Mouse (Mus musculus) retina, adult 2 months (tissue): ENCODE measurements around the gene St5.

ENCODE experiments used
- DNase-seq: peaks from one replicate; pipeline ENCODE4 v3.0.0-alpha.2; 2012; ENCODE audit warnings: low read depth, low spot score

St5 gene

DNA sequence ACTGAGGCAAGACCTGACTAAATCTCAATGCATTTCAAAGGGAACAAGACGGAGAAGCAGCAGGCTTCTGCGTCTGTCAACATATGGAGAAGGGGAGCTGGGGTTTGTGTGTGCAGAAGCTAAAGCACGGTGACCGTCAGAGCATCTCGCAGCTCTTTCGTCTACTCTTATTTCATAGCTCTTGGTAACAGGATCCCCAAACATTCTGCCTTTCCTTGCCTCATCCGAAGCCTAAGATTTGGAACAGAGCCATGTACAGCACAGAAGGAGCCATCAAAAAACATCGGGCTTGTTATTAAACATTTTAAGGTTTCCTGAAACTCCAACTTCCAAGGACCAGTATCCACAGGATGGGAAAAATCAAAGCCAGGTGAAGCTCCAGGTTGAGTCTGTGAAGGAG, 62.3 kb downstream of the St5 start:
- no peak for DNase-seq

DNA sequence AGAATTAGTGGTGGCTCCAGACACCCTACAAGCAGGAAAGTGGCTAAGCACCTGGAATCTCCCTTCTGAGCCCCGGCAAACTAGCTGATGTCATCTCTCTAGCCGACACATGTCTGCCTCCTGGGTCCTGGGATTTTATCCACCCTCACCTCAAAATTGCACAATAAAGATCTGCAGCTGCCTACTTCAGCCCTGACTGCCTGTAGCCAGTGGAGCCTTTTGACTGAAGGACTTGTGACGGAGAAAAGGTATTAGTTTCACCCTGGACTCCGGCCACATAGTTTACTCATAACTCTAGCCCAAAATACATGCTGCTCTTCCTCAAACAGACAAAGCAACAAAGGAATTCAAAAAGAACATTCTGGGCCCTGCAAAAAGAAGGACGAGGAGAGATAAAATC, 66.0 kb downstream of the St5 start:
- no peak for DNase-seq

DNA sequence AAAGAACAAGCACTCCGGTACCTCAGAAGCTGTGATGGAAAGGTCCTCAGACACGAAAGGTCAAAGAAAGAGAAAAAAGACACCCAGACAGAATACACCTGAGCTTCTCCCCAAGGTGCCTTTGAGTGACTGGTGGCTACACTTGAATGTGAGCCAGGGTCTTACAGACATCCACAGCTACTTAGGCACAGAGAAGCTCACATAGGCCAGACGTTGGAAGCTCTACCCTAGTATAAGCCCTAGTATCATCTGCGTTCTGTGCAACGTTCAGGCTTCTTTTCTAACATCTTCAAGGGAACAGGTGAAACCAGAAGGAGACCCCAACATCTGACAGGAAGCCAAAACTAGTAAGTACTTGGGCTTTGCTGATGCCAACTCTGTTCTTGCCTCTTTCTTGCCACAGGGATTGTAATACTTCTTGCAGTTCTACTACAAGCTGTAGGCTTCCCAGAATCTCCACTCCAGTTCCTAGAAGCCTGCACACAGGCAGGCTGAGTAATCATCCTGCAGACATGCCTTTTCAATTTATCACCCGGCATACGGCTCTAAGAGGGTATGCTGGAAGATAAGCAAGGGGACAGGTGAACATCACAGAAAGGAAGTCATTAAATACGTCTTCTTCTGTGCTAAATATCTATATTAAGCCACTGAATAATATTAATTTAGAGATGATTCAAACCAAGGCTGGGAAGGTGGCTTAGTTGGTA, 67.2 kb downstream of the St5 start:
- no peak for DNase-seq

DNA sequence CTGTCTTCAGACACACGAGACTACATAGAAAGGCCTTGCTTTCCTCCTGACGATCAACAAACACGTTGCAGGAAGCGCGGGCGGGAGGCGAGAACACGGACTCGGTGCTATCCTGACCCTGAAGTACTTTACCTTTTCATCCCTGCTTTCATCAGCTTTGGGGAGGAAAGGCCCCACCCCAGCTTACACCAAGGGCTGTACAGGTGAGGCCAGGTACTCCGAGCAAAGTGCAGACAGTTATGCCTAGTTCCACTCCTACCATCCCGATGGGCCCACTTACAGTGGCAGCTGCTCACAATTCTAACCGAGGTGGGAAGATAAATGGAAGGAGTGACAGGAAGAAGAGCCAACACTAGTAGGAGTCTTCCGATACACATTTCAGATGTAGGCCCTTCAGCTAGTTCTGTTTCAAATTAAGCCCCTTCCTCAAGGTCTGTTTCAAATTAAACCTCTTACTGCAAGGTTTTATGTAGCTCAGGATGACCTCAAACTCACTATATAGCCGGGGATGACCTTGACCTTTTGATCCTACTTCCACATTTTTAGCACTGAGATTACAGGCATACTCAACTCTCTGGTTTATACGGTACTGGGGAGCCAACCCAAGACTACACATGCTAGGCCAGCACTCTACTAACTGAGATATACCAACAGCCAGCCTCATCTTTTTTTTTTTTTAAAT, 69.9 kb downstream of the St5 start:
- no peak for DNase-seq

DNA sequence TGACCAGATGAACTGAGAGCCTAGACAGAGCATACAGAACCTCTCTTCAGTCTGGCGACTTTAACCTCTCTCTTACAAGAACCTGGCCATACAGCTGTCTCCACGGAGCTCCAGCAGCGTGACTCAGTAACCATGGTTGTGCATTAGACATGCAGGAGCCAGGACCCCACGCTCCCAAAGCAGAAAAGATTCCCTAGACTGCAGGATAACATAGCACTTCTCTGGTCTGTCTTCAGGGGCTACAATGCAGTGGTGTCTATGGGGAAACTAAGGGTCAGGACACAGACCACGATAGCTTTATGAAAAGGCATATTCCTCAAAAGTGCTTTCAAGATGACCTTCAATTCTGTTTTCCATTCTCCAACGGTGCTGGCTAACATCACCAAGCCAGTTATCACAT, 72.1 kb downstream of the St5 start:
- DNase-seq: no peak

DNA sequence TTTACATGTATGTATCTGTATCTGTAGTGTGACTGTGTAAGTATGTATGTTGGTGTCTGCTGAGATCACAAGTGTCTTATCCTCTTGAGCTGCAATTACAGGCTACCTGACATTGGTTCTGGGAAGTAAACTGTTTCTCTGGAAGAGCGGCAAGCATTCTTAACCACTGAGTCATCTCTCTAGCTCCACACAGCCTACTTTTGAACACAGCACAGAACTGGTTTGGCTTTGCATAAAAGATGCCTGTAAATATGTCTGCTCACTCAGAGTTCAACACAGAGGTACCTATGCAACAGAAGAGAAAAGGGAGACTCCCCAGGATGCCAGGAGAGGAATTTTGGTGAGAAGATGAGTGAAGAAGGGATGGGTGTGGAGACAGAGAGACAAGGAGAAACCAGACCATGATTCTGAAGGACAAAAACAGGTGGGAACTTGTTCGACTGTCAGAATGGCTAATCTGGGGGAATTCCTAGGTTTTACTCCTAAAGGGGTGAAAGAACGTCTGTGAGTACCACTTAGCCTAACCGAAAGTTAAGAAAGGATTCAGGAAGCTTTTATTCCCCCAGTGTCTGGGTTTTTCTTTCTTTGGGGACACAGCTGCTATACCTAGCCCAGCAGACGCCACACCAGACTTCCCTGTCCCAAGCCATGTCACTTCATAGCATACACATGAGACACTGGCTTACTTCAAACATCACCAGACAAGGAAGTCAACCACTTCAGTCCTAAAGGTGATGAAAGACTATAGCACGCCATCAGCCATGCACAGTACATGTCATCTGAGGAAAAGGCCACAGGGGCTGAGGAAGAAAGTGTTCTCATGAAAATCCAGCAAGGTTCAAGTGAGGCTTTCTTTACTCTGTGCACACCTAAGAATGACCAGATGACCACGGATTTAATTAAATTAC, 73.3 kb downstream of the St5 start:
- DNase-seq: no peak

DNA sequence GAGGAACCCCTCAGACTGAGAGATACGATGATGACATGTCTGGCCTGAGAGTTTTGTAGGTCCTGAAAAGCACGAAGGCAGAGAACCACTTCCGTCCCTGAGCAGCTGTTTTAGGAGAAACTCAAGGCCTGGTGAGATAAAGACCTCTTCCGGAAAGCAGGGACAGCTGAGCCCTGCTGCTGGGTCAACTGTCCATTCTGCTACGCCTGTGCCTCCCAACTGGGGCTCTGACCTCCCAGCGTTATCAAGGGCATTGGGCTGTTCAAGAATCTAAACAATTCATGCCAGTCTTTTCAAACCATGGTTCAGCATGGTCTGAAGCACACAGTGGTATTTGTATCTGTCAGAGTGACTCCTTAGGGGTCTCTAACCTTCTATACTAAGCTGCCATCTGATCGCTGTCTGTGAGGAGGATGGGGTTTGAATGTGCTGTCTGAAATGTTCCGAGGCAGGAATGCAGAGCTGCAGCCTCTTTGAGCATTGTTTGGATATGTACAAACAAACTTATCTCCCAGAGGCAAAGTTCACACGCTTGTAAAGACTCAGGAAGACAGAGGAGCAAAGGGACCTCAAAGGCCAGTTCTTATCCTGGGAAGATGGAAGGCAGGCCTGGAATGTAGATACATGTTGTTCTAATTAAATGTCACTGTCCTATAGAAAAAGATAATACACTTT, 74.3 kb downstream of the St5 start:
- DNase-seq: no peak

DNA sequence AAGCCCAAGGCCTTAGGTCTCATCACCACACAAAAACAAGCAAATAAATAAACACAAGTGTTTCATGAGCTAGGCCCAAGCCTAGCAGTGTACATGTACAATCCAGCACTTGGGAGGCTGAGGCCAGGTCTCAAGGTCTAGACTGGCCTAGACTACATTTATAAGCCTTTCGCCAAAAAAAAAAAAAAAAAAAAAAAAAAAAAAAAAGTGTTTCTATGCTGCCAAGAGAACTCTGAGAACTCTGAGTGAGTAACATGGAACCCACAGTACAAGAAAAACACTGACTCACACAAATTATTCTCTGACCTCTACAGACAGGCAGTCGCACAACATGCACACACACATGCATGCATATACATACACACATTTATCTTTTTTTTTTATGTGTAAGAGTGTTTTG, 75.6 kb downstream of the St5 start:
- no peak for DNase-seq

DNA sequence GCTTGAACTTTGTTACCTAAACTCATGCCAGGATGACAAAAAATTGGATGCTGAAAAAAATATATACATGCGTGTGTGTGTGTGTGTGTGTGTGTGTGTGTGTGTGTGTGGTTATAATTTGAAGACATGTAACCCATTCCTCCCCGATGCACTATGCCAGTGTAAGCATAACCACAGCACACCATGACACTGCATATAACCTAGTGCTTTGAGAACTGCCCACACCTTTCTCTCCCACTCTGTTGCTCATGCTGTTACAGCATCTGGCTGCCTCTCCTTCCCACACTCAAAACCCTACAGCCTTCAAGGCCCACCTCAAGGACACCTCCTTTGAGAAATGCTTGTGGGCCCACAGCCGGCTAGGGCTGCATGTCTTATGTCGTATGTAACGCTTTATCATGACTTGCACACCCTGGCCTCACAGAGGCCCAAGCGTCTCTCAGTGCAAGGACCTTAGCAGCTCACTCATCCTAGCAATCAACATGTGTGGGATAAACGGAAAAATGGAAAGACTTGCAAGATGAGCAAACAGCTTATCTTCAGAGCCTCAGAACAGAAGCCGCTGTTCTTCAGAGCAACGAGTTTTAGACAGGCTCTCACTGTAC, 81.1 kb downstream of the St5 start:
- DNase-seq: no peak

DNA sequence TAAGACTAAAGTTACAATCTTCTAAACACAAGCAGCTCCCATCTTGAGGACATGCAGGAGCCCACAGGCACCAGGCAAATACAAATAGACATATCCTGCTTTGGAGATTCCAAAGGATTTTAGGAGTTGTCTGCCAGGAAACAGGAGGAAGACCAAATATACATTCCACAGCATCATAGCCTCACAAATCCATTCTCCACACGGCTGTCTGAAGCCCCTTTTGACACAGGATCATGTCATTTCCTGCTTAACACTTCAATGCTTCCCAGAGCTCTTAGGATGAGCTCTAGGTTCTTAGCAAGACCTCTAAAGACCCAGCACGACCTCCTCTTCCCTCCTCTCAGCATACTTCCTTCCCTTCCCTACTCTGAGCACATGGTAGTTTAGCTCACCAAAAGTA, 82.4 kb downstream of the St5 start:
- no peak for DNase-seq

DNA sequence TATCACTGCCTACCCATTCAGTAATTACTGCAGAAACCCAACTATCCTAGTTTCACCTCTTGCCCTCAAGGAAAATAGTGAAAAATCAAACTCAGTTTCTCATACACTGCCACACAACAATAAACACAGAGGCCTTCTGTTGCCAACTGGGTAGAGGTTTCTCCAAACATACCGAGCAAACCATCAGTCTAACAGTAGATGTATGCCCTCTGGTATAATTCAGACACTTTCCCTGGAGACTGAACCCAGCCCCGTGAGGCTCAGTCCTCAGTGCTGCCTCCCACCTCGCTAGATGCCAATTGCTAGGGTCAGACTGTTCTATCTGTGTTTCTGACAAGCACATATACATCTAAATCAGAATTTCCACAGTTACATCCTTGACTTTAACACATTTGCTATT, 83.1 kb downstream of the St5 start:
- no peak for DNase-seq

DNA sequence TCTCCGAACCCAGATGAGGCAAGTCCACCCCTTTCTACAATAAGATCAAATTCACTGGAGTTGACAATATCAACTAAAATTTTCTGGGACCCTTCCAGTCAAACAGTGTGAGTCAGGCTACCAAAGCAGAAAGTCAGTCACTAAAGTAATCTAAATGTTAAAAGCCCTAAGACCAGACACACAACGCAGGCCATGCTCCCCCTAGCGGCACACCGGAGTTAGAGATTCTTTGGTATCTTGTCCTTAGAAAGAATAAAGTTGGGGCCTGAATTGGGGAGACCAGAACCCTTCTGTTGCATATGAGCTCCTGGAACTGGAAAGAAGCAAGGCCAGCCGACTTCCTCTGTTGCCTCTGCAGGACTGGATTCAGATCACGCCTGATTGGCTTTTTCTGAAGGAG, 84.7 kb downstream of the St5 start:
- peak; percentile 11 for DNase-seq

DNA sequence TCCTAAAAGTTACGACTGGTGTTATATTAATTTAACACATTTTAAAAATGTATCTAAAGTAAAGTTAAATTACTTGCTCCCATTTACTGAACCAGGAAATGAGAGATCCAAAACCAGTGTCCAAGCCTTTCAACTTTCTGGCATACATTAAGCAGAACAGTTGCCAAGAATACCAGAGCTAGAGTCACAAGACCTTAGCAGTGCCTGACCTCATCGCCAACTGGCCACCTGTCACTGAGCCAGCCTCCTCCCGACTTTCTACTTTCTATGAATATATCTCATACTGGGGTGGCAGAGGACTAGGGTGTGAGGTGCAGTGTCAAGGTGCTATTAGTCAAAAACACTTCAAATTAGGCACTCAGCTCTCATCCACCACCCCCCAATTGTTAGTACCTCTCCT, 85.6 kb downstream of the St5 start:
- DNase-seq: no peak

DNA sequence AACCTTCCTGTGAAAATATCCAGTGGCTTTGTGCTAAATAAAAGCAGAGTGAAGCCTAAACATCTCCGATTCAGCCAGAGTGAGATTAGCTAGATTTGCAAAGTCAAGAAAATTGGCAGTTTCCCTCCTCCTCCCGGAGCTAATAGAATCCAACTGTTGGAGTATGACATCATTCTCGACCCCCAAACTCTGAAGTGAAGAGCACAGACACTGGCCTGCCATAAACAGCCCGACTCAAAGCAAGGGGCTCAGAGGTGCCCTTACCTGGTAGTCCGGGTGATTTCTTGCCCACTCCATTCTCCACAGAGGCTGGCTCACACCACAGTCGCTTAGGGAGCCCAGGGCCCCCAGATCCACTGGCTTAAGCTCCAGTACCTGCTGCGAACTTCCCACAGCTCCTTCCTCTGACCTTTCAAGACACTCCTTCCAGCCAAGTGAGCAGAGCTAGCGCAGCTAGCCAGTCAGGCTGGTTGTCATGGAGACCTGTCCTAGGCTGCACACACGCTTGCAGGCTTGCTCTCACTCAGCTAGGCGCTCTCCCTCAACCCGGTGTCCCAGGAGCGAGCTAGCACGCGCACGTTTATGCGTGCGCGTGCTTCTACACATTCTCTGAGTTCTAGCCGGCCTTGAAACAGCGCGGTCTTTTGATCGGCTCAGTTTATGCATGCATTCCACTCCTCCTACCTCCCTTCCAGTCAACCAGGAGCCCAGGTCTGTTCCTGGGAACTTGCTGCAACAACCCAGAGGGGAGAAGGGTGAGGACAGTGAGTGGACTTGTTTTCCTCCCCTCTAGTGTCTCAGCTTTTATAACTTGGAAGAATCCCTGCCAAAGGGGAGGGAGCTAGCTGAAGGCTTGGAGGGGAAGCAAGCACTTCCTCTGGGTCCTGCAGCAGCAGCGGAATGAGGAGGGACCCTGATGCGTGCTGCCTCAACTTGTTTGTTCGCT, 87.1 kb downstream of the St5 start:
- DNase-seq: peak; percentile 38

DNA sequence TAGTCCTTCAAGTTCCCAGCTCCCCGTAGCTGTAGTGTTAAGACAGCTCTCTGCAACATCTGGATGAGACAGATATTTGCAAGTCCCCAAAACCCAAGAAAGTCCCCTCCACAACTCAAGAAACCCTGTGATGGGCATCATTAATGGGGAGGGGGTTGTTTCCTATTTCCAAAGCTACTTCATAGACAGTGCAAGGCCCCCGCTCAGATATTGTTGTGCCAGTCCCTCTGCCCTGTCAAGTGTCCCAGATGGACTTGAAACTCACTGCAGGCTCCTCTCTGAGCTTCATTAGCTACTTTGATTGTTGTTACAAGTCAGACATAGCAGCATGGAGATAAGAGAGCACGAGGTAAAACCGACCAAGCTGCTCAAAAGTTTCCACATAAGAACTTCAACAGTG, 87.8 kb downstream of the St5 start:
- DNase-seq: no peak

DNA sequence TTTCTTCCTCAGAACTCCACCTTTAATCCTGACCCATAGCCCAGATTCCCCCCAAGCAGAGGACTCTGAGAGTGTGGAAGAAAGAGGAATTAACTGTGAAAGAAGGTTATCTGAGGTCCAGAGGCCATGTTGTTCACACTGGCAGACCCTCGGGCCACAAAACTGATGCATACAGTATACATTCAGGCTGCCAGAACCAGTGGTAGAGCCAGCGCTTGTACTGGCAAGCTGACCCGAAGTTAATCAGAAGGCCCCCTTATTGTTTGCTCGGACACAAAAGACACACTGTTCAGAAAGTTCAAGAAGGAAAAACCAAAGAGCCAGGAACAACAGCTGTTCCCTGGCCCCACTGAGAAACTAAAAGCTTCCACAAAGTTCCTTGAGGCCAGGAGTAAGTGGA, 88.5 kb downstream of the St5 start:
- no peak for DNase-seq

DNA sequence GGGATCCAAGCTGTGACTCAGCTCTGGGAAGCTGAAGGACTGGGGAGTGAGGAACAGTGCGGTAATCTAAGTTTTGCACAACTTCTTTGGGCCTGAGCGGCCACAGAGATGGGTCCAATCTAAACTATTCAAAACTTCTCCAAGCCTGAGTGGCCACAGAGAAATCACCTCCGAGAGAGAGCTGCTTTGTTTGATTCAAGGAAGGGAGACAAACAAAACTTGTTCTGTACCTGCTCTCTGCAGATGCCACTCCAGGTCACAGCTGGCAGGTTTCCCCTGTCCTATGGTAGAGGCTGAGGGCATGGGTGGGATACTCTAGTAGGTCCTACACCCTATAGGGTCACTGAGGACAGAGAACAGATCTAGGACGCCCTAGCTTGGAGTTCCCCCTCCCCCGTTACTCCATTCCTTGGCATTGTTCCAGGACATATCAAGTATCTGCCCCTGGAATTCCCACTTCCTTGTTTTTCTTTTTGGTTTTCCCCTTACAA, 89.8 kb downstream of the St5 start:
- DNase-seq: no peak

DNA sequence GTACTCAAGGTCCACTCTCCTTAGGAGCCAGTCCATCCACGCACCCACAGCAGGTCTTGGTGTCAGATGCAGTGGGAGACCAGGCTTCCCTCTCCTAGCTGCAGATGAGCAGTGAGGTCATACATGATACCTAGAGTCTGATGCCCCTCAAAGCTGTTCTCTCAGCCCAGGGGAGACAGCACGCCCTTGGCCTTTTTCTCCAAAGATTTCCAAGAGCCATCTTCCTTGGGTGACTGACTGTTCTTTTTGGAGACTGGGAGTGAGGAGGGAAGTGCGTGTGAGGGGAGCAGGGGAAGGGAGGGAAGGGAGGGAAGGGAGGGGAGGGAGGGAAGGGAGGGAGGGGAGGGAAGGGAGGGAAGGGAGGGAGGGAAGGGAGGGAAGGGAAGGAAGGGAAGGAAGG, 90.4 kb downstream of the St5 start:
- no peak for DNase-seq

DNA sequence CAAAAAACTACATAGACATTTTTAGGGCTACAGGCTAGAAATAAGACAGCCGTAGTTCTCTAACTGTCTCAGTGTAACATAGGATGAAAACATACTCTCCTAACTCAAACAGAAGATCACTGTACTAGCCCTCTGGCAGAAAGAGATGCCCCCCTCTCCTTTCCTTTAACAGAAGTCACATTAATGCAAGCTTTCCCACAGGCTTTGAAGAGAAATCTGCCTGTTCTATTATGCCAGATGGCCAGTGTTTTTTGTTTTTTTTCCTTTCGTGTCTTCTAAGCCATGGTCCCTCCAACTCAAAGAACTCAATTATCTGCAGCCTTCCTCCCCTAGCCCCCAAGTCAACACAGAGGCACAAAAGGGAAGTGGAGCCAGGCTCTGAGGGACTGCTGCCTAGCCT, 90.9 kb downstream of the St5 start:
- DNase-seq: no peak

DNA sequence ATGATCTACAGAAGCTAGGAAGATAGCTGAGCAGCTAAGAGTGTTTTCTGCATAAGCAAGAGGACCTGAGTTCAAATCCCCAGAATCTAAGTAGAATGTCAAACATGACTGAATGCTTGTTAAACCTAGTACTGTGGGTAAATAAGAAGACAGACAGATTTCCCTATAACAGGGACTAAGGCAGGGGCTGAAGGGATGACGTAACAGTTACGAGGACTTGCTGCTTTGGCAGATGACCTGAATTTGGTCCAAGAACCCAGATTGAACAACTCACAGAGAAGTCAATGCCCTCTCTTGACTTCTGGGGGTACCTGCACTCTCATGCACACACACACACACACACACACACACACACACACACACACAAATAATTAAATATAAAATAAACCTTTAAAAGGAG, 93.1 kb downstream of the St5 start:
- DNase-seq: no peak
